Mouse (Mus musculus): Measurements from ENCODE around the gene Gm5460. TPM values are rescaled to one million over a fixed set of nuclear protein-coding genes. Genes with fewer than 3 reads are reported as not detected.

Gene Gm5460
- not detected for total RNA-seq (2021)
- polyA plus RNA-seq (2012; rRNA removed) = not detected in 2 replicates
- long read RNA-seq = 0 reads

DNA sequence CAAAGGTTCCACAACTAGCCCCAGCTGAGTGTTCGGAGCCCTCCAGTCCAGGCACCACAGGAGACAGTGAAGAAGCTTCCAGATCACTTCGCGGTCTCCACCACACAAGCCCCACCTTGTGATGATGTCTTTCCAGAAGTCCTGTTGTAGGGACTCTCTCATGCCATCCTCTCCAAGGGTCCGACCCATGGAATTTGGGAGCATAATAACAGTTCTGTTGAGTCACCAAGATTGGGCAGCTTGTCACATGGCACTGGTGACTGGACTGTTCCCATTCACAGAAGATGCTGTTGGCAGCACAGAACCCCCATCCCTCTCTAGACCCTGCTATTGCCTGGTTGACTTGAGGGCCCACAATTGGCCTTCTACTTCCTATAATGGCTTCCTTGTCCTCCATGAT is at the start of gene Gm5460:
Gene Gm5460, plus strand, starts transcription at position 378 of the 400 bp plus-strand sequence.
- no peak within 1 kb of the TSS for H3K27ac ChIP-seq
- H3K4me1 ChIP-seq (ENCODE audit: control insufficient read depth, insufficient read depth, low read length) = no peaks in the 10 kb centered on the region
- H3K9ac ChIP-seq (ENCODE audit: low read depth, low read length) = no peak within 1 kb of the TSS
- 90% methylated on average over 4 of the region's 4 CpGs for WGBS
- H3K36me3 ChIP-seq (ENCODE audit: control insufficient read depth, insufficient read depth, low read length) = no peaks in the 10 kb centered on the region
- intact Hi-C loops (cut with DNase I) = no loop called here
- H3K4me3 ChIP-seq = no peak within 1 kb of the TSS
- no peaks in the 10 kb centered on the region for H3K27me3 ChIP-seq (ENCODE audit: control insufficient read depth, insufficient read depth, low read length)
- DNase-seq = no peak
- TF ChIP-seq CTCF (IDR thresholded peaks at IDR 0.05) (no peak), EP300 (IDR thresholded peaks at IDR 0.05; ENCODE audit: insufficient read depth, low read depth, low read length) (no peak), POLR2A (IDR thresholded peaks at IDR 0.05; ENCODE audit: insufficient read depth, low read depth, low read length) (no peak)
- H3K79me2 ChIP-seq (replicated peaks; ENCODE audit: control insufficient read depth, insufficient read depth, low read length) = no peaks in the 10 kb centered on the region

GRCm38 (mm10) chr14:33972679-33973078 is 43.9 kb upstream of the Gm5460 start:
- no peak for DNase-seq
- WGBS = 52% methylated on average over 7 of the region's 7 CpGs
- intact Hi-C loops (cut with DNase I) = no loop called here
- TF ChIP-seq POLR2A (IDR thresholded peaks at IDR 0.05; ENCODE audit: insufficient read depth, low read depth, low read length) (no peak), EP300 (IDR thresholded peaks at IDR 0.05; ENCODE audit: insufficient read depth, low read depth, low read length) (no peak), CTCF (IDR thresholded peaks at IDR 0.05) (no peak)
- Histone ChIP-seq H3K27ac (no peak overlapping the region), H3K27me3 (ENCODE audit: control insufficient read depth, insufficient read depth, low read length) (no peaks in the 10 kb centered on the region), H3K4me1 (ENCODE audit: control insufficient read depth, insufficient read depth, low read length) (no peaks in the 10 kb centered on the region), H3K9ac (ENCODE audit: low read depth, low read length) (no peak overlapping the region), H3K36me3 (ENCODE audit: control insufficient read depth, insufficient read depth, low read length) (no peaks in the 10 kb centered on the region), H3K4me3 (no peak overlapping the region), H3K79me2 (replicated peaks; ENCODE audit: control insufficient read depth, insufficient read depth, low read length) (no peaks in the 10 kb centered on the region)

GRCm38 (mm10) chr14:33974752-33975151 is 41.8 kb upstream of the Gm5460 start:
- H3K4me1 ChIP-seq (ENCODE audit: control insufficient read depth, insufficient read depth, low read length) = no peaks in the 10 kb centered on the region
- H3K27me3 ChIP-seq (ENCODE audit: control insufficient read depth, insufficient read depth, low read length) = no peaks in the 10 kb centered on the region; the same call in 1 of the 2 replicates
- H3K9ac ChIP-seq (ENCODE audit: low read depth, low read length) = no peak overlapping the region
- no peaks in the 10 kb centered on the region for H3K79me2 ChIP-seq (replicated peaks; ENCODE audit: control insufficient read depth, insufficient read depth, low read length)
- TF ChIP-seq EP300 (IDR thresholded peaks at IDR 0.05; ENCODE audit: insufficient read depth, low read depth, low read length) = no peak
- TF ChIP-seq POLR2A (IDR thresholded peaks at IDR 0.05; ENCODE audit: insufficient read depth, low read depth, low read length) = no peak
- TF ChIP-seq CTCF (IDR thresholded peaks at IDR 0.05) = no peak
- no peak overlapping the region for H3K27ac ChIP-seq
- DNase-seq = no peak
- H3K36me3 ChIP-seq (ENCODE audit: control insufficient read depth, insufficient read depth, low read length) = no peaks in the 10 kb centered on the region
- intact Hi-C loops (cut with DNase I) = no loop called here
- no peak overlapping the region for H3K4me3 ChIP-seq
- 57% methylated on average over 5 of the region's 5 CpGs for WGBS

DNA sequence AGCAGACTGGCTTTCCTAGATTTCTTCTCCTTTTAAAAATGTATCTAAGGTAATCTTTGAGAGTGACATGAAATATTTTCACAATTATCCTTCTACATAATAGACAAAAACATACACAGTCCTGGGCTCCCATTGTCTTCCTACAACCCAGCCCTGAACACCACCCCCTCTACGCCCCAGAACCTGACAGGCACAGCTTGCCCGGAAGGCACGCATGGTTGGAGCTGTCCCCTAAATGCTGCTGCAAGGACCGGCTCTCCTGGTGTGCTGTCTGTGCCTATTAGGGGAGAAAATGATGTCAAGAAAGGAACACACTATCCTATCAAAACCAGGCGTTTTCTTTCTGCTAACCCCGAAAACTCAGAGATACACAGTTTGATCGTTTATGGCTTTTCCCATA is 38.8 kb upstream of the Gm5460 start:
- TF ChIP-seq POLR2A (IDR thresholded peaks at IDR 0.05; ENCODE audit: insufficient read depth, low read depth, low read length) (no peak), EP300 (IDR thresholded peaks at IDR 0.05; ENCODE audit: insufficient read depth, low read depth, low read length) (no peak), CTCF (IDR thresholded peaks at IDR 0.05) (no peak)
- H3K79me2 ChIP-seq (replicated peaks; ENCODE audit: control insufficient read depth, insufficient read depth, low read length) = no peaks in the 10 kb centered on the region
- WGBS = 41% methylated on average over 7 of the region's 7 CpGs
- no peaks in the 10 kb centered on the region for H3K36me3 ChIP-seq (ENCODE audit: control insufficient read depth, insufficient read depth, low read length)
- DNase-seq = no peak
- H3K4me1 ChIP-seq (ENCODE audit: control insufficient read depth, insufficient read depth, low read length) = no peaks in the 10 kb centered on the region
- intact Hi-C loops (cut with DNase I) = no loop called here
- no peak overlapping the region for H3K4me3 ChIP-seq
- no peak overlapping the region for H3K27ac ChIP-seq
- no peaks in the 10 kb centered on the region; the same call in 1 of the 2 replicates for H3K27me3 ChIP-seq (ENCODE audit: control insufficient read depth, insufficient read depth, low read length)
- H3K9ac ChIP-seq (ENCODE audit: low read depth, low read length) = no peak overlapping the region

DNA sequence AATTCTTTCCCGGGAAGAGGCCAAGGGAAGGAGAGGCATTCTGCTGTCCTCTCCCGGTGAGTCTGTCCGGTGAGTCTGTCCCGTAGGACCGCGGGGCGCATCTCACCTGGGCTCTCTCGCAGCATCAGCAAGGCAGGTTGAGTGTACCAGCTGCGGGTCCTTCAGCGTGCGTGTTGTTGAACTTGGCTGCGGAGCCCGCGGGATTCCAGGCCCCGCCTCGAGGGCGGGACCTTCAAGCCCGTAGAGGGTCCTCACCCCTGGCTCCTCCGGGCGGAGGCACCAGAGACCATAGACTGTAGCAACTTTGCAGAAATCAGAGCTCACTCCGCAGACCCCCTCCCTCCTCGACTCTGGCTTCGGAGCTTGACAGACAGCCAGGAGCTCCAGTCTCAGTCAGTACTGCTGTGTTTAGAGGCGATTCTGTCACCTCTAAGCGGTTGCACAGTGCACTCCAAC is 37.9 kb upstream of the Gm5460 start, which contains the start of gene Zfp488:
Gene Zfp488, minus strand, starts transcription at position 161 of the 456 bp plus-strand sequence.
- intact Hi-C loops (cut with DNase I) = no loop called here
- WGBS = 2% methylated on average over 25 of the region's 25 CpGs
- TF ChIP-seq CTCF (IDR thresholded peaks at IDR 0.05) (no peak), POLR2A (IDR thresholded peaks at IDR 0.05; ENCODE audit: insufficient read depth, low read depth, low read length) (no peak), EP300 (IDR thresholded peaks at IDR 0.05; ENCODE audit: insufficient read depth, low read depth, low read length) (no peak)
- no peak within 1 kb of the TSS for H3K9ac ChIP-seq (ENCODE audit: low read depth, low read length)
- H3K27me3 ChIP-seq (ENCODE audit: control insufficient read depth, insufficient read depth, low read length) = no peaks in the 10 kb centered on the region; the same call in 1 of the 2 replicates
- no peaks in the 10 kb centered on the region for H3K4me1 ChIP-seq (ENCODE audit: control insufficient read depth, insufficient read depth, low read length)
- H3K79me2 ChIP-seq (replicated peaks; ENCODE audit: control insufficient read depth, insufficient read depth, low read length) = no peaks in the 10 kb centered on the region
- DNase-seq = no peak
- H3K4me3 ChIP-seq = no peak within 1 kb of the TSS
- no peaks in the 10 kb centered on the region for H3K36me3 ChIP-seq (ENCODE audit: control insufficient read depth, insufficient read depth, low read length)
- H3K27ac ChIP-seq = no peak within 1 kb of the TSS

- Histone ChIP-seq H3K36me3 (ENCODE audit: control insufficient read depth, insufficient read depth, low read length) (no peaks in the 10 kb centered on the region), H3K9ac (ENCODE audit: low read depth, low read length) (no peak overlapping the region), H3K4me3 (no peak overlapping the region), H3K27me3 (ENCODE audit: control insufficient read depth, insufficient read depth, low read length) (no peaks in the 10 kb centered on the region), H3K27ac (no peak overlapping the region), H3K79me2 (replicated peaks; ENCODE audit: control insufficient read depth, insufficient read depth, low read length) (no peaks in the 10 kb centered on the region), H3K4me1 (ENCODE audit: control insufficient read depth, insufficient read depth, low read length) (no peaks in the 10 kb centered on the region)
- DNase-seq = no peak
- intact Hi-C loops (cut with DNase I) = no loop called here
- no peak for TF ChIP-seq CTCF (IDR thresholded peaks at IDR 0.05)
- TF ChIP-seq POLR2A (IDR thresholded peaks at IDR 0.05; ENCODE audit: insufficient read depth, low read depth, low read length) = no peak
- no peak for TF ChIP-seq EP300 (IDR thresholded peaks at IDR 0.05; ENCODE audit: insufficient read depth, low read depth, low read length)
- WGBS = 47% methylated on average over 3 of the region's 3 CpGs
These were observed 27.4 kb upstream of the Gm5460 start for GRCm38 (mm10) chr14:33989201-33989600.

Measured in heart, adult 2 months (tissue).